Mouse (Mus musculus) ZHBTc4 (cell line): ENCODE results near the gene Npcd.
"Not testable (repeated sequence)": the region's sequence is repeated elsewhere in the genome, so short reads cannot be mapped to it uniquely, and the experiment has no call there.

ENCODE experiments used
- DNase-seq: peaks from one replicate; pipeline ENCODE4 v3.0.0-alpha.2; 2011; ENCODE audit warnings: low read depth, low spot score

Gene Npcd

GRCm38 (mm10) chr15:79830388-79830787 is 3.6 kb downstream of the Npcd start:
- peak; percentile 85 for DNase-seq

- no peak for DNase-seq
Observed at GRCm38 (mm10) chr15:79829431-79829830, 4.6 kb downstream of the Npcd start.

GRCm38 (mm10) chr15:79828366-79829035 is 5.5 kb downstream of the Npcd start:
- DNase-seq = peak; percentile 64

GRCm38 (mm10) chr15:79827778-79828210 is 6.2 kb downstream of the Npcd start:
- DNase-seq = no peak

GRCm38 (mm10) chr15:79827061-79827777 is 6.8 kb downstream of the Npcd start:
- DNase-seq = no peak

GRCm38 (mm10) chr15:79826221-79826935 is 7.7 kb downstream of the Npcd start:
- DNase-seq = no peak

- peak; percentile 93 for DNase-seq
Observed at GRCm38 (mm10) chr15:79825146-79825825, 8.8 kb downstream of the Npcd start.

- peak; percentile 89 for DNase-seq
Observed at GRCm38 (mm10) chr15:79823588-79824280, 10.3 kb downstream of the Npcd start.

- DNase-seq = no peak
Observed at GRCm38 (mm10) chr15:79822265-79823199, 11.5 kb downstream of the Npcd start.

GRCm38 (mm10) chr15:79818325-79818724 is 15.7 kb downstream of the Npcd start:
- DNase-seq = peak; percentile 73

- DNase-seq = no peak
Observed at GRCm38 (mm10) chr15:79813666-79814258, 20.3 kb downstream of the Npcd start.

- DNase-seq = not testable (repeated sequence)
Observed at GRCm38 (mm10) chr15:79812840-79813239, 21.2 kb downstream of the Npcd start.

GRCm38 (mm10) chr15:79810997-79811396 is 23.0 kb downstream of the Npcd start:
- no peak for DNase-seq

- no peak for DNase-seq
Observed at GRCm38 (mm10) chr15:79810061-79810460, 24.0 kb downstream of the Npcd start.

GRCm38 (mm10) chr15:79808658-79809057 is 25.4 kb downstream of the Npcd start:
- DNase-seq = no peak

- DNase-seq = peak; percentile 80
Observed at GRCm38 (mm10) chr15:79808114-79808513, 25.9 kb downstream of the Npcd start.

GRCm38 (mm10) chr15:79807050-79807449 is 27.0 kb downstream of the Npcd start:
- no peak for DNase-seq

GRCm38 (mm10) chr15:79805246-79805645 is 28.8 kb downstream of the Npcd start:
- no peak for DNase-seq

- peak; percentile 75 for DNase-seq
Observed at GRCm38 (mm10) chr15:79804352-79805071, 29.5 kb downstream of the Npcd start, which contains the start of gene Nptxr. TSS of gene Nptxr (minus strand) at chr15:79804766.
